ENCODE assay signal across 8 mouse cellular contexts in the genomic region with DNA sequence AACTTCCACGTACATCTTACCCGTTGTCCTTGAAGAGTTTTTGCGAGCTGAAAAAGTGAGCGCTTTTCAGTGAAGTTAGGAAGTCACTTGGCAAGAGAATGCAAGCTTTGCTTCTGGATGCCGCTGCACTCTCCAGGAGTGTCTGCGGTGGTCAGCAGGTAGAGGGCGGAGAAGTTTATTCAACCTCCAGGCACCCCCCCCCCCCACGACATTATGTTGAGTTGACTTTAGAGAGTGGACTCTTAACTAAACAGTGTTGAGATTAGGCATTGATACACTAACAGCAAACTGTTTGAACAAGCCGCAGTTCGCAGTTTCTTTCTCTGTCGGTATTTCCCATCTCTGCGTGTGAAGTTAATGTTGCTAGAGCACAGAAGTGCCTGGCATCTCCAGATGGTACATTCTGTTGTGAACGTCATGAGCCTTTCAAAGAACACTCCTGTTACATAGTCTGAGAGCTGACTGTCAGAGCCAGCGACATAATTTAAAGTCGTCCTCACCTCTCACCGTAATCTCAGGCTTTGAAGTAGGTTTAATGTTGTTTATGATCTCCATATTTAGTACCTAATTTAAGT. TPM values are rescaled to one million over a fixed set of nuclear protein-coding genes. Genes with fewer than 3 reads are reported as not detected.
DNase-seq lines count a peak whose midpoint lies in the region; ATAC-seq and TF ChIP-seq lines count a peak whose summit lies in the region.

No protein-coding gene starts in this region.

- no peaks in the 10 kb centered on the region for H3K9me3 ChIP-seq in heart, embryonic 13.5 days
- no peaks in the 10 kb centered on the region for H3K9me3 ChIP-seq in ES-Bruce4 (replicated peaks; ENCODE audit: control insufficient read depth, insufficient read depth, low read length, poor library complexity, severe bottlenecking)
- no peaks in the 10 kb centered on the region for H3K9me3 ChIP-seq in forebrain, embryonic 13.5 days (replicated peaks)
- no peaks in the 10 kb centered on the region for H3K9me3 ChIP-seq in midbrain, embryonic 11.5 days (ENCODE audit: control insufficient read depth, low read length)

- H3K36me3 ChIP-seq in heart, embryonic 13.5 days, result no peaks in the 10 kb centered on the region
- H3K36me3 ChIP-seq in ES-Bruce4 (ENCODE audit: control insufficient read depth, insufficient read depth, low read length, poor library complexity, severe bottlenecking), result no peaks in the 10 kb centered on the region
- no peaks in the 10 kb centered on the region for H3K36me3 ChIP-seq in forebrain, embryonic 13.5 days (ENCODE audit: poor library complexity, severe bottlenecking)
- H3K36me3 ChIP-seq in midbrain, embryonic 11.5 days (ENCODE audit: control insufficient read depth, insufficient read depth, low read length), result no peaks in the 10 kb centered on the region

- peaks cover 28% of the 10 kb centered on the region for H3K4me1 ChIP-seq in heart, embryonic 13.5 days
- H3K4me1 ChIP-seq in ES-Bruce4 (ENCODE audit: control insufficient read depth, insufficient read depth, low read length), result no peaks in the 10 kb centered on the region
- H3K4me1 ChIP-seq in forebrain, embryonic 13.5 days, result peaks cover 26% of the 10 kb centered on the region
- peaks cover 6% of the 10 kb centered on the region; the same call in 1 of the 2 replicates for H3K4me1 ChIP-seq in midbrain, embryonic 11.5 days (ENCODE audit: control insufficient read depth, insufficient read depth, low read length)

- no peak for TF ChIP-seq EP300 in ES-Bruce4 (IDR thresholded peaks at IDR 0.05; ENCODE audit: insufficient read depth, low read depth, low read length)

- H3K27me3 ChIP-seq in heart, embryonic 13.5 days (replicated peaks), result peaks cover 4% of the 10 kb centered on the region; the same call in 1 of the 2 replicates
- H3K27me3 ChIP-seq in ES-Bruce4 (ENCODE audit: control insufficient read depth, insufficient read depth, low read length, poor library complexity, severe bottlenecking), result no peaks in the 10 kb centered on the region
- no peaks in the 10 kb centered on the region for H3K27me3 ChIP-seq in forebrain, embryonic 13.5 days
- H3K27me3 ChIP-seq in midbrain, embryonic 11.5 days (ENCODE audit: control insufficient read depth, insufficient read depth, low read length), result no peaks in the 10 kb centered on the region

- ATAC-seq in heart, embryonic 13.5 days (ENCODE audit: extremely low read depth, insufficient number of reproducible peaks, low FRiP score, low TSS enrichment), result no peak
- no peak for ATAC-seq in forebrain, embryonic 13.5 days
- no peak for ATAC-seq in midbrain, embryonic 11.5 days (ENCODE audit: low FRiP score)

- TF ChIP-seq POLR2A in ES-Bruce4 (IDR thresholded peaks at IDR 0.05; ENCODE audit: insufficient read depth, low read length), result no peak

- no peak overlapping the region for H3K27ac ChIP-seq in heart, embryonic 13.5 days (replicated peaks)
- no peak overlapping the region for H3K27ac ChIP-seq in ES-Bruce4 (ENCODE audit: insufficient read depth, low read length)
- no peak overlapping the region for H3K27ac ChIP-seq in forebrain, embryonic 13.5 days
- peak overlapping the region; percentile 97 for H3K27ac ChIP-seq in layer of hippocampus, adult 2 months
- H3K27ac ChIP-seq in midbrain, embryonic 11.5 days (ENCODE audit: low read depth, low read length), result no peak overlapping the region

- DNase-seq in heart, postnatal 4 days, result no peak
- peak; percentile 33 to 53 for DNase-seq in layer of hippocampus, adult 2 months (ENCODE audit: low spot score in 2 of 2)
- DNase-seq in midbrain, embryonic 11.5 days (ENCODE audit: low spot score, missing footprints), result no peak
- no peak for DNase-seq in urinary bladder, postnatal 10 days (ENCODE audit: low spot score)
- no peak for DNase-seq in cerebellum, adult 11 months

- peak overlapping the region; percentile 95 for H3K9ac ChIP-seq in heart, embryonic 13.5 days
- H3K9ac ChIP-seq in ES-Bruce4 (ENCODE audit: low read depth, poor library complexity, severe bottlenecking), result peak overlapping the region; percentile 79
- H3K9ac ChIP-seq in forebrain, embryonic 13.5 days, result peak overlapping the region; percentile 84
- peak overlapping the region; percentile 72 for H3K9ac ChIP-seq in midbrain, embryonic 11.5 days (ENCODE audit: low read length)

- WGBS in heart, embryonic 13.5 days, result 13% methylated on average over 16 of the region's 16 CpGs
- 21% methylated on average over 16 of the region's 16 CpGs for WGBS in forebrain, embryonic 13.5 days
- whole genome bisulfite sequencing in midbrain, embryonic 11.5 days, result 27% methylated on average over 16 of the region's 16 CpGs

- no peak for TF ChIP-seq CTCF in ES-Bruce4 (IDR thresholded peaks at IDR 0.05; ENCODE audit: low read depth, low read length)
- TF ChIP-seq CTCF in layer of hippocampus, adult 2 months (conservative IDR thresholded peaks at IDR 0.05), result no peak

- H3K4me2 ChIP-seq in heart, embryonic 13.5 days, result peak overlapping the region; percentile 80
- peak overlapping the region; percentile 84 for H3K4me2 ChIP-seq in forebrain, embryonic 13.5 days
- H3K4me2 ChIP-seq in midbrain, embryonic 11.5 days, result peak overlapping the region; percentile 91

- H3K4me3 ChIP-seq in heart, embryonic 13.5 days, result peak overlapping the region; percentile 80
- peak overlapping the region; percentile 64 for H3K4me3 ChIP-seq in ES-Bruce4 (ENCODE audit: low read depth, low read length)
- peak overlapping the region; percentile 71 for H3K4me3 ChIP-seq in forebrain, embryonic 13.5 days
- H3K4me3 ChIP-seq in layer of hippocampus, adult 2 months, result peak overlapping the region; percentile 89
- peak overlapping the region; percentile 58 for H3K4me3 ChIP-seq in midbrain, embryonic 11.5 days (ENCODE audit: low read depth, low read length)

RNA-seq across cellular contexts. Expression of a gene that starts 0.9 kb away (rescaled TPM):
- 52.4 and 55.8 TPM in 2 replicates for polyA plus RNA-seq in heart, embryonic 13.5 days (2015; fragmentation: Nextera tagmentation; extraction: Ambion mirVana)
- total RNA-seq in heart, postnatal 4 days (2021), result 10 to 100 TPM; 25.2 to 27.3 TPM
- 42.2 and 42.3 TPM in 2 replicates for polyA plus RNA-seq in ES-Bruce4 (2011; ENCODE audit: insufficient read depth, insufficient read length, low read depth, missing spikeins)
- 56.4 and 63.6 TPM in 2 replicates for polyA plus RNA-seq in forebrain, embryonic 13.5 days (2015; fragmentation: Nextera tagmentation; extraction: Ambion mirVana)
- total RNA-seq in layer of hippocampus, adult 2 months (2021), result 10 to 100 TPM; 46.1 to 48.3 TPM
- 64.0 and 67.7 TPM in 2 replicates for polyA plus RNA-seq in midbrain, embryonic 11.5 days (2014; fragmentation: Nextera tagmentation; extraction: Ambion mirVana)

RNA-seq across cellular contexts. Expression of a gene that starts 36.2 kb away (rescaled TPM):
- polyA plus RNA-seq in heart, embryonic 13.5 days (2015; fragmentation: Nextera tagmentation; extraction: Ambion mirVana), result 0.13 TPM in 1 of 2 replicates, not detected in the other
- not detected for total RNA-seq in heart, postnatal 4 days (2021)
- polyA plus RNA-seq in ES-Bruce4 (2011; ENCODE audit: insufficient read depth, insufficient read length, low read depth, missing spikeins), result not detected in 2 replicates
- polyA plus RNA-seq in forebrain, embryonic 13.5 days (2015; fragmentation: Nextera tagmentation; extraction: Ambion mirVana), result 0.14 and 0.23 TPM in 2 replicates
- total RNA-seq in layer of hippocampus, adult 2 months (2021), result not detected
- polyA plus RNA-seq in midbrain, embryonic 11.5 days (2014; fragmentation: Nextera tagmentation; extraction: Ambion mirVana), result 0.15 and 0.25 TPM in 2 replicates

Comparison
In these comparisons a context has a peak if more than half of its experiments do, and no peak if none do; other contexts are left out.
1. DNase-seq: peak in layer of hippocampus, adult 2 months (2 of 2); none in heart, postnatal 4 days (single experiment), midbrain, embryonic 11.5 days (single experiment), urinary bladder, postnatal 10 days (single experiment) and cerebellum, adult 11 months (single experiment).
2. Peak in every context shown above with its lines, with median percentiles within 50 percentile points of each other: H3K4me2 ChIP-seq, H3K4me3 ChIP-seq and H3K9ac ChIP-seq.